Mouse (Mus musculus) heart, adult 2 months (tissue): Measurements from ENCODE around the gene Mrpl12.

Source experiments
- CTCF ChIP-seq: fragments of 200-600 bp; IDR thresholded peaks from 2 replicates; pipeline ENCODE4 v1.8.1; 2022; ENCODE audit warnings: antibody characterized with exemption, mild to moderate bottlenecking, moderate library complexity
- EP300 ChIP-seq: fragments of 200-500 bp; IDR thresholded peaks from 2 replicates; pipeline ENCODE4 v1.6.1; 2011; ENCODE audit warnings: low read depth, low read length, control low read depth; ENCODE audit not compliant: insufficient read depth
- POLR2A ChIP-seq: fragments of 200-500 bp; IDR thresholded peaks from 2 replicates; pipeline ENCODE4 v1.6.1; 2011; ENCODE audit warnings: mild to moderate bottlenecking, low read depth, low read length, control low read depth; ENCODE audit not compliant: insufficient read depth

DNA sequence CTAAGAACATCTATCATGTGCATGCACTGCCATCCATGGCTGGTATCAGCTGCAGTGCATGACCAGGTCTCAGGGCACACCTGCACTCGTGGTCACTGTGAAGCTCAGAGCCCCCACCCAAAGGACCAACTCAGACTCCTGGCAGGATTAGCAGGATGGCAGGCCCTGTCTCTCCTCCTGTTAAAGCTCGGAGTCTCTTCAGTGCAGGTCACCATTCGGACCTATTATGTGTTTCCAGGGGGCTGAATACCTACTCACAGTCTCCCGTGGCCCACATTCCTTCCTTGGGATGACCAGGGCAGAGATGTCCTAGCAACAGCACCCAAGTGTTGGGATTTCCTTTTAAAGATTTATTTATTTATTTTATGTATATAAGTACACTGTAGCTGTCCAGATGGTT lies 32.7 kb downstream of the Mrpl12 start:
- TF ChIP-seq CTCF, result no peak
- no peak for TF ChIP-seq POLR2A
- no peak for TF ChIP-seq EP300
